ENCODE assay signal across 23 mouse cellular contexts in genomic region chr19:24812106-24812810, GRCm38 (mm10). TPM values are rescaled to one million over a fixed set of nuclear protein-coding genes. Genes with fewer than 3 reads are reported as not detected.
DNase-seq lines count a peak whose midpoint lies in the region; ATAC-seq lines count a peak whose summit lies in the region.
"Had no signal": no experiment of that assay in that cellular context is flagged by ENCODE, and none has a peak within 500 bp of the region (broad histone marks: within the 10 kb centered on the region; RNA-seq: fewer than 3 reads in every experiment).

No protein-coding gene starts in this region.

- no peak overlapping the region for H3K4me2 ChIP-seq in embryonic facial prominence, embryonic 11.5 days (ENCODE audit: low read depth, low read length)
- peak overlapping the region; percentile 28; the same call in 1 of the 2 replicates for H3K4me2 ChIP-seq in neural tube, embryonic 12.5 days (replicated peaks)
- no peak overlapping the region for H3K4me2 ChIP-seq in neural tube, embryonic 15.5 days
- H3K4me2 ChIP-seq in liver, embryonic 11.5 days, result no peak overlapping the region
- H3K4me2 ChIP-seq: embryonic facial prominence, embryonic 15.5 days; forebrain, embryonic 13.5 days; heart, embryonic 15.5 days; limb, embryonic 13.5 days had no signal

- peaks cover 6% of the 10 kb centered on the region for H3K4me1 ChIP-seq in embryonic facial prominence, embryonic 11.5 days (ENCODE audit: control insufficient read depth, insufficient read depth, low read length)
- peaks cover 29% of the 10 kb centered on the region for H3K4me1 ChIP-seq in embryonic facial prominence, embryonic 10.5 days
- H3K4me1 ChIP-seq in neural tube, embryonic 12.5 days, result peaks cover 12% of the 10 kb centered on the region
- peaks cover 3% of the 10 kb centered on the region; the same call in 1 of the 2 replicates for H3K4me1 ChIP-seq in neural tube, embryonic 15.5 days
- H3K4me1 ChIP-seq in liver, embryonic 11.5 days (replicated peaks; ENCODE audit: control insufficient read depth, insufficient read depth, low read length), result no peaks in the 10 kb centered on the region
- H3K4me1 ChIP-seq: embryonic facial prominence, embryonic 15.5 days; heart, embryonic 15.5 days had no signal

- WGBS in embryonic facial prominence, embryonic 11.5 days, result 49% methylated on average over 7 of the region's 7 CpGs
- 60% methylated on average over 7 of the region's 7 CpGs for WGBS in embryonic facial prominence, embryonic 10.5 days
- 26% methylated on average over 7 of the region's 7 CpGs for WGBS in neural tube, embryonic 12.5 days
- WGBS in neural tube, embryonic 15.5 days, result 31% methylated on average over 7 of the region's 7 CpGs
- WGBS in liver, embryonic 11.5 days, result 75% methylated on average over 7 of the region's 7 CpGs

- no peaks in the 10 kb centered on the region for H3K9me3 ChIP-seq in embryonic facial prominence, embryonic 11.5 days (replicated peaks; ENCODE audit: control insufficient read depth, low read length)
- H3K9me3 ChIP-seq in embryonic facial prominence, embryonic 10.5 days, result no peaks in the 10 kb centered on the region
- no peaks in the 10 kb centered on the region for H3K9me3 ChIP-seq in neural tube, embryonic 12.5 days
- H3K9me3 ChIP-seq in neural tube, embryonic 15.5 days (replicated peaks), result no peaks in the 10 kb centered on the region
- no peaks in the 10 kb centered on the region for H3K9me3 ChIP-seq in liver, embryonic 11.5 days (ENCODE audit: control insufficient read depth, low read length)
- H3K9me3 ChIP-seq: embryonic facial prominence, embryonic 15.5 days; forebrain, embryonic 13.5 days; heart, embryonic 15.5 days; limb, embryonic 13.5 days had no signal

- no peak for DNase-seq in embryonic facial prominence, embryonic 11.5 days (ENCODE audit: low spot score)
- no peak for DNase-seq in embryonic facial prominence, embryonic 10.5 days (ENCODE audit: low spot score)
- DNase-seq in adrenal gland, adult 8-10 months, result peak; percentile 76
- peak; percentile 29 for DNase-seq in embryo, embryonic 11 days
- no peak for DNase-seq in frontal cortex, adult 2 months (ENCODE audit: extremely low spot score in 1 of 2, low spot score in 1 of 2)
- DNase-seq in liver, embryonic 11.5 days (ENCODE audit: low spot score), result no peak
- DNase-seq: cerebellum, adult 8-10 months; gastrocnemius, postnatal 14 days; kidney, adult 18-20 months; thymus, adult 18-20 months; thymus, postnatal 4 days had no signal

- H3K27me3 ChIP-seq in embryonic facial prominence, embryonic 11.5 days (ENCODE audit: control insufficient read depth, insufficient read depth, low read length), result no peaks in the 10 kb centered on the region
- H3K27me3 ChIP-seq in embryonic facial prominence, embryonic 10.5 days (replicated peaks; ENCODE audit: low read depth, poor library complexity, severe bottlenecking), result peaks cover 24% of the 10 kb centered on the region
- H3K27me3 ChIP-seq in neural tube, embryonic 12.5 days (replicated peaks), result peaks cover 39% of the 10 kb centered on the region
- H3K27me3 ChIP-seq in neural tube, embryonic 15.5 days (replicated peaks), result peaks cover 28% of the 10 kb centered on the region
- H3K27me3 ChIP-seq in liver, embryonic 11.5 days (replicated peaks; ENCODE audit: control insufficient read depth, insufficient read depth, low read length), result no peaks in the 10 kb centered on the region
- H3K27me3 ChIP-seq: CH12.LX; embryonic facial prominence, embryonic 15.5 days; forebrain, embryonic 13.5 days; heart, embryonic 15.5 days; limb, embryonic 13.5 days had no signal

- H3K4me3 ChIP-seq in embryonic facial prominence, embryonic 11.5 days (ENCODE audit: low read depth, low read length), result no peak overlapping the region
- no peak overlapping the region for H3K4me3 ChIP-seq in embryonic facial prominence, embryonic 10.5 days
- H3K4me3 ChIP-seq in neural tube, embryonic 12.5 days, result no peak overlapping the region
- no peak overlapping the region for H3K4me3 ChIP-seq in neural tube, embryonic 15.5 days (replicated peaks)
- no peak overlapping the region for H3K4me3 ChIP-seq in liver, embryonic 11.5 days (ENCODE audit: low read depth, low read length)
- H3K4me3 ChIP-seq: embryonic facial prominence, embryonic 15.5 days; forebrain, embryonic 13.5 days; heart, embryonic 15.5 days; limb, embryonic 13.5 days had no signal

- no peak for ATAC-seq in embryonic facial prominence, embryonic 11.5 days (replicated peaks; ENCODE audit: insufficient number of reproducible peaks, low FRiP score, low TSS enrichment, low read depth)
- ATAC-seq in neural tube, embryonic 12.5 days (ENCODE audit: low FRiP score, low read depth), result peak; percentile 27; the same call in 1 of the 2 replicates
- ATAC-seq in neural tube, embryonic 15.5 days (ENCODE audit: low FRiP score), result no peak
- no peak for ATAC-seq in liver, embryonic 11.5 days (replicated peaks; ENCODE audit: low FRiP score)
- ATAC-seq: forebrain, embryonic 13.5 days had no signal

- no peaks in the 10 kb centered on the region for H3K36me3 ChIP-seq in embryonic facial prominence, embryonic 11.5 days (replicated peaks; ENCODE audit: control insufficient read depth, insufficient read depth, low read depth, low read length)
- no peaks in the 10 kb centered on the region for H3K36me3 ChIP-seq in embryonic facial prominence, embryonic 10.5 days (replicated peaks)
- no peaks in the 10 kb centered on the region for H3K36me3 ChIP-seq in neural tube, embryonic 12.5 days
- H3K36me3 ChIP-seq in neural tube, embryonic 15.5 days, result no peaks in the 10 kb centered on the region
- H3K36me3 ChIP-seq in liver, embryonic 11.5 days (ENCODE audit: control insufficient read depth, insufficient read depth, low read length), result no peaks in the 10 kb centered on the region
- H3K36me3 ChIP-seq: embryonic facial prominence, embryonic 15.5 days; heart, embryonic 15.5 days; limb, embryonic 13.5 days had no signal

- no peak overlapping the region for H3K9ac ChIP-seq in embryonic facial prominence, embryonic 11.5 days (replicated peaks; ENCODE audit: low read length)
- no peak overlapping the region for H3K9ac ChIP-seq in neural tube, embryonic 12.5 days
- no peak overlapping the region for H3K9ac ChIP-seq in neural tube, embryonic 15.5 days (replicated peaks)
- no peak overlapping the region for H3K9ac ChIP-seq in liver, embryonic 11.5 days (ENCODE audit: low read depth, low read length)
- H3K9ac ChIP-seq: embryonic facial prominence, embryonic 15.5 days; forebrain, embryonic 13.5 days; heart, embryonic 15.5 days; limb, embryonic 13.5 days; liver, embryonic 14.5 days had no signal

- 0 out of 2 replicates have a peak overlapping the region, but pooled peaks have one; percentile 41 for H3K27ac ChIP-seq in embryonic facial prominence, embryonic 11.5 days (replicated peaks; ENCODE audit: low read depth, low read length)
- H3K27ac ChIP-seq in embryonic facial prominence, embryonic 10.5 days (replicated peaks), result no peak overlapping the region; the same call in 1 of the 2 replicates
- H3K27ac ChIP-seq in neural tube, embryonic 12.5 days, result no peak overlapping the region
- no peak overlapping the region for H3K27ac ChIP-seq in neural tube, embryonic 15.5 days (replicated peaks)
- H3K27ac ChIP-seq in liver, embryonic 11.5 days (ENCODE audit: low read depth, low read length), result no peak overlapping the region
- H3K27ac ChIP-seq: embryonic facial prominence, embryonic 15.5 days; forebrain, embryonic 13.5 days; heart, embryonic 15.5 days; kidney, postnatal 0 days; limb, embryonic 13.5 days; liver, embryonic 14.5 days; macrophage had no signal

RNA-seq across cellular contexts. Expression of gene Pgm5, which starts 49.4 kb away (rescaled TPM):
- 1.3 and 2.2 TPM in 2 replicates for polyA plus RNA-seq in embryonic facial prominence, embryonic 11.5 days (2014; fragmentation: Nextera tagmentation; extraction: Ambion mirVana)
- polyA plus RNA-seq in embryonic facial prominence, embryonic 10.5 days (2016; fragmentation: Nextera tagmentation; extraction: Ambion mirVana), result 0.10 and 0.24 TPM in 2 replicates
- polyA plus RNA-seq in neural tube, embryonic 12.5 days (2016; fragmentation: Nextera tagmentation; extraction: Ambion mirVana), result 1.1 and 1.7 TPM in 2 replicates
- 1.2 and 4.2 TPM in 2 replicates for polyA plus RNA-seq in neural tube, embryonic 15.5 days (2015; fragmentation: Nextera tagmentation; extraction: Ambion mirVana)
- total RNA-seq in adrenal gland, adult 8-10 months (2022), result 100 to 1,000 TPM in 2 of 4 experiments, 10 to 100 TPM in 2; 62.4 to 132 (median 86.3) TPM
- polyA plus RNA-seq in frontal cortex, adult 2 months (2012; rRNA removed), result 2.5 and 3.4 TPM in 2 replicates
- polyA plus RNA-seq in liver, embryonic 11.5 days (2014; fragmentation: Nextera tagmentation; extraction: Ambion mirVana), result 1.4 and 1.6 TPM in 2 replicates
- total RNA-seq: CH12.LX; hematopoietic stem cell, adult 5-6 weeks; MEL had no signal

Comparison
In these comparisons a context has a peak if more than half of its experiments do, and no peak if none do; other contexts are left out.
1. DNase-seq: peak in adrenal gland, adult 8-10 months (single experiment) and embryo, embryonic 11 days (single experiment); none in embryonic facial prominence, embryonic 11.5 days (single experiment), embryonic facial prominence, embryonic 10.5 days (single experiment), frontal cortex, adult 2 months (0 of 2) and liver, embryonic 11.5 days (single experiment).